Mouse (Mus musculus) liver, embryonic 14.5 days (tissue): ENCODE results near the gene Terf2ip.

ENCODE experiments used
- CTCF ChIP-seq: IDR thresholded peaks from 2 replicates; pipeline ENCODE4 v1.5.1; 2016; ENCODE audit warnings: antibody characterized with exemption, low read depth, control low read depth
- EP300 ChIP-seq: IDR thresholded peaks from 2 replicates; pipeline ENCODE4 v1.6.1; 2016; ENCODE audit warnings: antibody characterized with exemption, low read depth

DNA sequence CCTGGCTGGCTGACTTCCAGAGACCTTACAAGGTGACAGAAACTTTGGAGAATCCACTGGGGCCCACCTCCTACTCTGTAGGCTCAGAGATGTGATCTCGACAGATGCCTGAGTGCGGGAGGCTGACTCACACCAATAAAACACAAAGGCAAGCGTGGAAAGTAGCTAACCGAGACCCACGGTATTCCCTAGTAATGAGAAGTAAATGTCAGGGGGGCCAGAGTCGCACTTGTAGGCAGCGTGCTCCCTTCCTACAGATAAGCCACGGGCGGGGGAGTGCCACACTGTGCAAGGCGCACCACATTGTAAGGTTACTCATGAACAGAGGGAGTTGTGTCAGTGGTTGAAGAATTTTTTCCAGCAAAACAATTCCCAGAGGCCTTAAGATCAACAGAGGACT is 26.7 kb upstream of the Terf2ip start:
- no peak for TF ChIP-seq CTCF
- no peak for TF ChIP-seq EP300
